Mouse (Mus musculus) heart, adult 18-20 months (tissue): ENCODE results near the gene Hand1. TPM values are rescaled to one million over a fixed set of nuclear protein-coding genes. Genes with fewer than 3 reads are reported as not detected.
"Not testable (repeated sequence)": the region's sequence is repeated elsewhere in the genome, so short reads cannot be mapped to it uniquely, and the experiment has no call there.

Experiments
- DNase-seq, 2 experiments: peaks; one replicate each; pipeline ENCODE4 v3.0.0; 2021 to 2022; ENCODE audit warnings: mixed read lengths in 1 of 2
- total RNA-seq, 2 experiments: library from RNA; stranded (reverse); gene quantifications; 2 replicates each; pipeline ENCODE4 v1.2.3; 2021

Hand1 gene
- total RNA-seq, 2 experiments from 2014 or later = not detected

GRCm38 (mm10) chr11:57833296-57833977 is 819 bp upstream of the Hand1 start:
- DNase-seq = no peak

GRCm38 (mm10) chr11:57831861-57832260 is 757 bp downstream of the Hand1 start:
- DNase-seq = no peak

- DNase-seq = no peak
Observed at GRCm38 (mm10) chr11:57831281-57831781, 1.3 kb downstream of the Hand1 start.

- DNase-seq = no peak
Observed at GRCm38 (mm10) chr11:57829871-57830775, 2.5 kb downstream of the Hand1 start.

GRCm38 (mm10) chr11:57828955-57829870 is 3.4 kb downstream of the Hand1 start:
- DNase-seq = no peak

- peak in 1 of 2 experiments; percentile 20 for DNase-seq
Observed at GRCm38 (mm10) chr11:57827915-57828545, 4.6 kb downstream of the Hand1 start.

- no peak for DNase-seq
Observed at GRCm38 (mm10) chr11:57827048-57827914, 5.3 kb downstream of the Hand1 start.

- DNase-seq = not testable (repeated sequence)
Observed at GRCm38 (mm10) chr11:57825234-57825633, 7.4 kb downstream of the Hand1 start.

- no peak for DNase-seq
Observed at GRCm38 (mm10) chr11:57823714-57824113, 8.9 kb downstream of the Hand1 start.

GRCm38 (mm10) chr11:57823159-57823558 is 9.5 kb downstream of the Hand1 start:
- not testable (repeated sequence) for DNase-seq

- peak; percentile 55 to 89 for DNase-seq
Observed at GRCm38 (mm10) chr11:57819999-57820581, 12.5 kb downstream of the Hand1 start.

GRCm38 (mm10) chr11:57818189-57818588 is 14.4 kb downstream of the Hand1 start:
- no peak for DNase-seq

- no peak for DNase-seq
Observed at GRCm38 (mm10) chr11:57813641-57814040, 19.0 kb downstream of the Hand1 start.

GRCm38 (mm10) chr11:57812212-57812611 is 20.4 kb downstream of the Hand1 start:
- DNase-seq = no peak

- DNase-seq = peak in 1 of 2 experiments; percentile 8
Observed at GRCm38 (mm10) chr11:57811006-57811405, 21.6 kb downstream of the Hand1 start.

- no peak for DNase-seq
Observed at GRCm38 (mm10) chr11:57809732-57810098, 22.9 kb downstream of the Hand1 start.

- peak in 1 of 2 experiments; percentile 14 for DNase-seq
Observed at GRCm38 (mm10) chr11:57809017-57809731, 23.4 kb downstream of the Hand1 start.

- no peak for DNase-seq
Observed at GRCm38 (mm10) chr11:57805047-57805446, 27.6 kb downstream of the Hand1 start.

GRCm38 (mm10) chr11:57802511-57802870 is 30.1 kb downstream of the Hand1 start:
- peak in 1 of 2 experiments; percentile 56 for DNase-seq
